Mouse (Mus musculus): ENCODE measurements around the gene Bud23. TPM values are rescaled to one million over a fixed set of nuclear protein-coding genes. Genes with fewer than 3 reads are reported as not detected.
A peak's percentile ranks its signal among the peaks of the same experiment; 100 is the strongest.

Bud23 gene
- polyA plus RNA-seq, 1 experiment = 47.5 TPM

- Histone ChIP-seq H3K27ac (ENCODE audit: insufficient read depth, low read length) (no peak within 1 kb of the TSS), H3K4me3 (ENCODE audit: extremely low read depth, insufficient read depth, insufficient read length) (peak within 1 kb of the TSS; percentile 59), H3K36me3 (ENCODE audit: control insufficient read depth, insufficient read depth, low read length) (no peaks in the 10 kb centered on the region), H3K4me1 (ENCODE audit: control insufficient read depth, insufficient read depth, insufficient read length) (peaks cover 11% of the 10 kb centered on the region; the same call in 1 of the 2 replicates), H3K27me3 (ENCODE audit: control insufficient read depth, insufficient read depth, low read length) (peaks cover 2% of the 10 kb centered on the region; the same call in 1 of the 2 replicates)
- WGBS = 1% methylated on average over 55 of the region's 61 CpGs
- TF ChIP-seq POLR2A (IDR thresholded peaks at IDR 0.05; ENCODE audit: low read depth, low read length) (no peak), CTCF (IDR thresholded peaks at IDR 0.05; ENCODE audit: extremely low read depth, insufficient read depth, insufficient read length, insufficient replicate concordance) (no peak)
- DNase-seq (ENCODE audit: low read depth in 1 of 2, low spot score in 2 of 2) = peak in 1 of 2 experiments; percentile 72
Measured at GRCm38 (mm10) chr5:135023344-135024173, 41.2 kb downstream of the Bud23 start, which contains the start of gene Stx1a. Stx1a (plus strand) TSS chr5:135023482.

GRCm38 (mm10) chr5:135021814-135022213, 42.9 kb downstream of the Bud23 start:
- Histone ChIP-seq H3K4me3 (ENCODE audit: extremely low read depth, insufficient read depth, insufficient read length) (no peak overlapping the region), H3K27me3 (ENCODE audit: control insufficient read depth, insufficient read depth, low read length) (peaks cover 2% of the 10 kb centered on the region; the same call in 1 of the 2 replicates), H3K36me3 (ENCODE audit: control insufficient read depth, insufficient read depth, low read length) (no peaks in the 10 kb centered on the region), H3K27ac (ENCODE audit: insufficient read depth, low read length) (no peak overlapping the region), H3K4me1 (ENCODE audit: control insufficient read depth, insufficient read depth, insufficient read length) (peaks cover 11% of the 10 kb centered on the region; the same call in 1 of the 2 replicates)
- WGBS = 75% methylated on average over 6 of the region's 6 CpGs
- no peak for DNase-seq (ENCODE audit: low read depth in 1 of 2, low spot score in 2 of 2)
- TF ChIP-seq CTCF (IDR thresholded peaks at IDR 0.05; ENCODE audit: extremely low read depth, insufficient read depth, insufficient read length, insufficient replicate concordance) = no peak
- no peak for TF ChIP-seq POLR2A (IDR thresholded peaks at IDR 0.05; ENCODE audit: low read depth, low read length)

GRCm38 (mm10) chr5:135016224-135016759, 48.5 kb downstream of the Bud23 start:
- no peaks in the 10 kb centered on the region for H3K36me3 ChIP-seq (ENCODE audit: control insufficient read depth, insufficient read depth, low read length)
- H3K4me1 ChIP-seq (ENCODE audit: control insufficient read depth, insufficient read depth, insufficient read length) = no peaks in the 10 kb centered on the region
- no peak for DNase-seq (ENCODE audit: low read depth in 1 of 2, low spot score in 2 of 2)
- no peak overlapping the region for H3K27ac ChIP-seq (ENCODE audit: insufficient read depth, low read length)
- no peak overlapping the region for H3K4me3 ChIP-seq (ENCODE audit: extremely low read depth, insufficient read depth, insufficient read length)
- WGBS = 70% methylated on average over 4 of the region's 4 CpGs
- no peaks in the 10 kb centered on the region for H3K27me3 ChIP-seq (ENCODE audit: control insufficient read depth, insufficient read depth, low read length)
- TF ChIP-seq CTCF (IDR thresholded peaks at IDR 0.05; ENCODE audit: extremely low read depth, insufficient read depth, insufficient read length, insufficient replicate concordance) (no peak), POLR2A (IDR thresholded peaks at IDR 0.05; ENCODE audit: low read depth, low read length) (no peak)

- WGBS = 13% methylated on average over 7 of the region's 7 CpGs
- Histone ChIP-seq H3K4me3 (ENCODE audit: extremely low read depth, insufficient read depth, insufficient read length) (no peak overlapping the region), H3K27ac (ENCODE audit: insufficient read depth, low read length) (no peak overlapping the region)
Measured at GRCm38 (mm10) chr5:135015497-135015896, 49.3 kb downstream of the Bud23 start.

GRCm38 (mm10) chr5:135012671-135013441, 51.9 kb downstream of the Bud23 start:
- H3K36me3 ChIP-seq (ENCODE audit: control insufficient read depth, insufficient read depth, low read length) = no peaks in the 10 kb centered on the region
- no peaks in the 10 kb centered on the region for H3K27me3 ChIP-seq (ENCODE audit: control insufficient read depth, insufficient read depth, low read length)
- TF ChIP-seq POLR2A (IDR thresholded peaks at IDR 0.05; ENCODE audit: low read depth, low read length) (no peak), CTCF (IDR thresholded peaks at IDR 0.05; ENCODE audit: extremely low read depth, insufficient read depth, insufficient read length, insufficient replicate concordance) (peak; percentile 90; the same call in 1 of the 2 replicates)
- H3K4me3 ChIP-seq (ENCODE audit: extremely low read depth, insufficient read depth, insufficient read length) = no peak overlapping the region
- no peak overlapping the region for H3K27ac ChIP-seq (ENCODE audit: insufficient read depth, low read length)
- 25% methylated on average over 16 of the region's 16 CpGs for WGBS
- peaks cover 4% of the 10 kb centered on the region; the same call in 1 of the 2 replicates for H3K4me1 ChIP-seq (ENCODE audit: control insufficient read depth, insufficient read depth, insufficient read length)
- peak; percentile 66 to 78 for DNase-seq (ENCODE audit: low read depth in 1 of 2, low spot score in 2 of 2)

More at GRCm38 (mm10) chr5:135015497-135015896, 49.3 kb downstream of the Bud23 start:
- DNase-seq (ENCODE audit: low read depth in 1 of 2, low spot score in 2 of 2) = peak; percentile 63 to 84
- H3K4me1 ChIP-seq (ENCODE audit: control insufficient read depth, insufficient read depth, insufficient read length) = 0 out of 2 replicates have a peak, but pooled peaks cover under 1% of the 10 kb centered on the region
- peak; percentile 94; the same call in 1 of the 2 replicates for TF ChIP-seq CTCF (IDR thresholded peaks at IDR 0.05; ENCODE audit: extremely low read depth, insufficient read depth, insufficient read length, insufficient replicate concordance)
- TF ChIP-seq POLR2A (IDR thresholded peaks at IDR 0.05; ENCODE audit: low read depth, low read length) = no peak
- no peaks in the 10 kb centered on the region for H3K36me3 ChIP-seq (ENCODE audit: control insufficient read depth, insufficient read depth, low read length)
- H3K27me3 ChIP-seq (ENCODE audit: control insufficient read depth, insufficient read depth, low read length) = no peaks in the 10 kb centered on the region

- 90% methylated on average over 26 of the region's 26 CpGs for WGBS
- H3K27ac ChIP-seq (ENCODE audit: insufficient read depth, low read length) = no peak overlapping the region
- no peaks in the 10 kb centered on the region for H3K36me3 ChIP-seq (ENCODE audit: control insufficient read depth, insufficient read depth, low read length)
- DNase-seq (ENCODE audit: low read depth in 1 of 2, low spot score in 2 of 2) = no peak
- no peaks in the 10 kb centered on the region for H3K27me3 ChIP-seq (ENCODE audit: control insufficient read depth, insufficient read depth, low read length)
- H3K4me1 ChIP-seq (ENCODE audit: control insufficient read depth, insufficient read depth, insufficient read length) = peaks cover 4% of the 10 kb centered on the region; the same call in 1 of the 2 replicates
- TF ChIP-seq CTCF (IDR thresholded peaks at IDR 0.05; ENCODE audit: extremely low read depth, insufficient read depth, insufficient read length, insufficient replicate concordance) = no peak
- no peak for TF ChIP-seq POLR2A (IDR thresholded peaks at IDR 0.05; ENCODE audit: low read depth, low read length)
- H3K4me3 ChIP-seq (ENCODE audit: extremely low read depth, insufficient read depth, insufficient read length) = no peak overlapping the region
Measured at GRCm38 (mm10) chr5:135011809-135012613, 52.7 kb downstream of the Bud23 start.
